Mouse (Mus musculus) CH12.LX (cell line): ENCODE measurements around the gene Thbs4. TPM values are rescaled to one million over a fixed set of nuclear protein-coding genes. Genes with fewer than 3 reads are reported as not detected.

Experiments used
- DNase-seq: peaks from one replicate; pipeline ENCODE4 v3.0.0-alpha.2; 2013; ENCODE audit errors: extremely low read depth
- H3K27ac ChIP-seq: 2 replicates; pipeline ENCODE4 v1.5.1; 2012; ENCODE audit warnings: low read depth, mild to moderate bottlenecking, control low read depth, moderate library complexity; ENCODE audit not compliant: insufficient read depth
- H3K27me3 ChIP-seq: replicated peaks from 2 replicates; pipeline ENCODE3; 2012; ENCODE audit warnings: inconsistent platforms
- H3K36me3 ChIP-seq, 2 experiments: replicated peaks in 1 of 2; 2 replicates each; pipeline versions ENCODE3 to v1.6.1; 2012; ENCODE audit warnings: inconsistent platforms in 1 of 2, low read length in 1 of 2, mild to moderate bottlenecking in 1 of 2, mixed read lengths in 1 of 2, moderate library complexity in 1 of 2; ENCODE audit not compliant: control insufficient read depth in 1 of 2, insufficient read depth in 1 of 2
- H3K4me1 ChIP-seq, 2 experiments: 2 replicates each; pipeline ENCODE4 v1.6.1; 2012; ENCODE audit warnings: inconsistent platforms in 1 of 2, moderate library complexity in 1 of 2; ENCODE audit not compliant: insufficient read depth in 2 of 2, control insufficient read depth in 1 of 2
- H3K4me2 ChIP-seq: 2 replicates; pipeline ENCODE4 v1.6.1; 2012; ENCODE audit warnings: low read depth, mild to moderate bottlenecking, control low read depth; ENCODE audit not compliant: poor library complexity, insufficient read depth, severe bottlenecking
- H3K4me3 ChIP-seq, 3 experiments: fragments of 150-350 bp in 1 of 3; sonication (generic) in 1 of 3; replicated peaks in 1 of 3; 2 replicates each; pipeline versions ENCODE3 to v1.5.1; 2011 to 2012; ENCODE audit warnings: low read depth in 2 of 3, low read length in 2 of 3, mild to moderate bottlenecking in 2 of 3, moderate library complexity in 2 of 3, control low read depth in 1 of 3, improper control_type of control experiment in 1 of 3, inconsistent platforms in 1 of 3, mixed read lengths in 1 of 3; ENCODE audit not compliant: poor library complexity in 1 of 3
- H3K79me2 ChIP-seq: replicated peaks from 2 replicates; pipeline ENCODE4 v1.6.1; 2012; ENCODE audit warnings: mild to moderate bottlenecking, moderate library complexity; ENCODE audit not compliant: control insufficient read depth, poor library complexity, insufficient read depth, severe bottlenecking; ENCODE audit errors: extremely low read depth
- H3K9ac ChIP-seq: 2 replicates; pipeline ENCODE4 v1.6.1; 2012; ENCODE audit warnings: low read depth, mild to moderate bottlenecking, control low read depth, moderate library complexity; ENCODE audit not compliant: insufficient read depth
- H3K9me3 ChIP-seq: replicated peaks from 2 replicates; pipeline ENCODE3; 2012; ENCODE audit warnings: low read length, inconsistent platforms, mixed read lengths
- BHLHE40 ChIP-seq: IDR thresholded peaks from 2 replicates; pipeline ENCODE4 v1.6.1; 2011; ENCODE audit warnings: mild to moderate bottlenecking, low read depth, low read length, improper control_type of control experiment
- CHD2 ChIP-seq: IDR thresholded peaks from 2 replicates; pipeline ENCODE4 v1.6.1; 2011; ENCODE audit warnings: low read length, improper control_type of control experiment
- CTCF ChIP-seq, 2 experiments: IDR thresholded peaks in 1 of 2; conservative IDR thresholded peaks in 1 of 2; 2 replicates each; pipeline ENCODE4 v1.5.1; 2011 to 2012; ENCODE audit warnings: low read depth in 2 of 2, low read length in 2 of 2, improper control_type of control experiment in 1 of 2, inconsistent platforms in 1 of 2, mild to moderate bottlenecking in 1 of 2, moderate library complexity in 1 of 2
- E2F4 ChIP-seq: IDR thresholded peaks from 2 replicates; pipeline ENCODE4 v1.6.1; 2011; ENCODE audit warnings: low read depth, low read length, improper control_type of control experiment; ENCODE audit not compliant: insufficient replicate concordance
- EP300 ChIP-seq: IDR thresholded peaks from 2 replicates; pipeline ENCODE4 v1.6.1; 2011; ENCODE audit warnings: low read length, improper control_type of control experiment
- HCFC1 ChIP-seq: IDR thresholded peaks from 2 replicates; pipeline ENCODE4 v1.6.1; 2012; ENCODE audit warnings: low read depth, mild to moderate bottlenecking, inconsistent platforms, low read length, improper control_type of control experiment
- IRF4 ChIP-seq: IDR thresholded peaks from 2 replicates; pipeline ENCODE4 v1.6.1; 2014; ENCODE audit warnings: low read depth, mild to moderate bottlenecking, inconsistent platforms, low read length, improper control_type of control experiment
- KAT2A ChIP-seq: IDR thresholded peaks from 2 replicates; pipeline ENCODE4 v1.6.1; 2012; ENCODE audit warnings: low read length, improper control_type of control experiment, inconsistent platforms; ENCODE audit not compliant: insufficient replicate concordance
- MAX ChIP-seq: IDR thresholded peaks from 2 replicates; pipeline ENCODE4 v1.6.1; 2011; ENCODE audit warnings: low read length, improper control_type of control experiment
- MXI1 ChIP-seq: IDR thresholded peaks from 2 replicates; pipeline ENCODE4 v1.6.1; 2011; ENCODE audit warnings: mild to moderate bottlenecking, low read depth, low read length, improper control_type of control experiment
- MYC ChIP-seq: IDR thresholded peaks from 2 replicates; pipeline ENCODE4 v1.6.1; 2011; ENCODE audit warnings: low read depth, mild to moderate bottlenecking, improper control_type of control experiment, low read length
- NELFE ChIP-seq: IDR thresholded peaks from 2 replicates; pipeline ENCODE4 v1.6.1; 2011; ENCODE audit warnings: low read depth, low read length, improper control_type of control experiment
- PAX5 ChIP-seq: IDR thresholded peaks from 2 replicates; pipeline ENCODE4 v1.6.1; 2012; ENCODE audit warnings: low read length, inconsistent platforms, mixed read lengths
- POLR2A ChIP-seq: IDR thresholded peaks from 2 replicates; pipeline ENCODE4 v1.6.1; 2011; ENCODE audit warnings: low read depth, mild to moderate bottlenecking, improper control_type of control experiment, low read length
- POLR2AphosphoS2 ChIP-seq: IDR thresholded peaks from 2 replicates; pipeline ENCODE4 v1.6.1; 2011; ENCODE audit warnings: low read depth, low read length, improper control_type of control experiment
- RCOR1 ChIP-seq: conservative IDR thresholded peaks from 2 replicates; pipeline ENCODE4 v1.6.1; 2012; ENCODE audit warnings: low read depth, mild to moderate bottlenecking, inconsistent platforms, low read length, improper control_type of control experiment
- TBP ChIP-seq: conservative IDR thresholded peaks from 2 replicates; pipeline ENCODE4 v1.6.1; 2011; ENCODE audit warnings: low read depth, low read length, improper control_type of control experiment
- USF2 ChIP-seq: conservative IDR thresholded peaks from 2 replicates; pipeline ENCODE4 v1.6.1; 2011; ENCODE audit warnings: low read depth, low read length, improper control_type of control experiment
- ZKSCAN1 ChIP-seq: IDR thresholded peaks from 2 replicates; pipeline ENCODE4 v1.6.1; 2012; ENCODE audit warnings: low read depth, inconsistent platforms, low read length, improper control_type of control experiment, borderline replicate concordance
- ZMIZ1 ChIP-seq: IDR thresholded peaks from 2 replicates; pipeline ENCODE4 v1.6.1; 2012; ENCODE audit warnings: low read depth, mild to moderate bottlenecking, inconsistent platforms, low read length, improper control_type of control experiment
- dilution Hi-C: fragments of 300-500 bp; cut with MboI; formaldehyde crosslinking; loops from 2 replicates; pipeline ENCODE4 v1.14.3; 2020; ENCODE audit warnings: low sequenced_read_pairs; ENCODE audit not compliant: extremely low pct_unique_long_range_greater_than_20kb, extremely low pct_ligation_motif_present
- in situ Hi-C: fragments of 300-500 bp; cut with MboI; formaldehyde crosslinking; loops from 3 replicates; pipeline ENCODE4 v1.14.3; 2019; ENCODE audit warnings: low sequenced_read_pairs, low pct_ligation_motif_present, low pct_unique_long_range_greater_than_20kb, mixed read lengths
- polyA plus RNA-seq: library from polyadenylated mRNA; unstranded; fragments of >175 nt; gene quantifications from 2 replicates; pipeline ENCODE4 v1.2.1, GENCODE M21; 2012; ENCODE audit warnings: low read depth; ENCODE audit not compliant: insufficient read length
- total RNA-seq, 2 experiments: library from RNA; depleted of rRNA; stranded (reverse); fragments of 300-350 nt in 1 of 2; fragments of >200 nt in 1 of 2; gene quantifications; 2 replicates each; pipeline ENCODE4 v1.2.3; 2012 to 2014

Thbs4 gene
- total and polyA plus RNA-seq, 3 experiments = not detected

- Histone ChIP-seq H3K79me2 (no peaks in the 10 kb centered on the region), H3K36me3 (no peaks in the 10 kb centered on the region), H3K4me3 (no peak overlapping the region), H3K9me3 (no peaks in the 10 kb centered on the region), H3K4me2 (no peak overlapping the region), H3K9ac (no peak overlapping the region), H3K27ac (no peak overlapping the region), H3K27me3 (no peaks in the 10 kb centered on the region), H3K4me1 (no peaks in the 10 kb centered on the region)
- in situ Hi-C loops = loop anchor here (25.0 kb wide), 3 partner anchors 490 to 940 kb away; no protein-coding TSS in a partner anchor
- dilution Hi-C loops = no loop called here
- DNase-seq = no peak
- TF ChIP-seq MAX (no peak), KAT2A (no peak), USF2 (no peak), IRF4 (no peak), CHD2 (no peak), NELFE (no peak), ZKSCAN1 (no peak), RCOR1 (no peak), MYC (no peak), POLR2A (no peak), POLR2AphosphoS2 (no peak), ZMIZ1 (no peak), MXI1 (no peak), E2F4 (no peak), HCFC1 (no peak), CTCF (conservative IDR thresholded peaks at IDR 0.05 in 1 of 2, IDR thresholded peaks at IDR 0.05 in 1 of 2; ENCODE audit: low read depth in 2 of 2, low read length in 2 of 2) (no peak), BHLHE40 (no peak), EP300 (no peak)
- TF ChIP-seq, all 38 proteins: peak for 0
Observed at GRCm38 (mm10) chr13:92772500-92772899, 22.1 kb downstream of the Thbs4 start.

GRCm38 (mm10) chr13:92771566-92771965 lies 23.1 kb downstream of the Thbs4 start:
- Histone ChIP-seq H3K27ac (no peak overlapping the region), H3K27me3 (no peaks in the 10 kb centered on the region), H3K79me2 (no peaks in the 10 kb centered on the region), H3K9me3 (no peaks in the 10 kb centered on the region), H3K4me3 (no peak overlapping the region), H3K4me1 (no peaks in the 10 kb centered on the region), H3K9ac (no peak overlapping the region), H3K4me2 (no peak overlapping the region), H3K36me3 (no peaks in the 10 kb centered on the region)
- TF ChIP-seq USF2 (no peak), PAX5 (no peak), TBP (no peak), ZMIZ1 (no peak)
- in situ Hi-C loops (loop anchor here (25.0 kb wide), 3 partner anchors 491 to 941 kb away; no protein-coding TSS in a partner anchor), dilution Hi-C loops (no loop called here)
- DNase-seq = no peak
